Mouse (Mus musculus): ENCODE results near the gene Coro2a. TPM values are rescaled to one million over a fixed set of nuclear protein-coding genes. Genes with fewer than 3 reads are reported as not detected.
"Not testable (repeated sequence)": the region's sequence is repeated elsewhere in the genome, so short reads cannot be mapped to it uniquely, and the experiment has no call there.

Gene Coro2a
- polyA plus RNA-seq, 1 experiment from 2014 or later, result 0.27 TPM

GRCm38 (mm10) chr4:46611181-46611580 lies 9.2 kb upstream of the Coro2a start:
- H3K4me3 ChIP-seq (ENCODE audit: control insufficient read depth in 1 of 2, insufficient read depth in 1 of 2, low read depth in 1 of 2, low read length in 2 of 2), result no peak overlapping the region
- H3K9me3 ChIP-seq (ENCODE audit: control insufficient read depth, low read length), result no peaks in the 10 kb centered on the region
- no peak overlapping the region for H3K4me2 ChIP-seq (ENCODE audit: low read length)
- H3K27me3 ChIP-seq (ENCODE audit: control insufficient read depth, insufficient read depth, low read length), result peaks cover 55% of the 10 kb centered on the region
- no peaks in the 10 kb centered on the region for H3K36me3 ChIP-seq (ENCODE audit: control insufficient read depth, insufficient read depth, low read length)
- no peak overlapping the region for H3K27ac ChIP-seq (replicated peaks in 1 of 2; ENCODE audit: control insufficient read depth in 1 of 2, insufficient read depth in 1 of 2, low read depth in 2 of 2, low read length in 2 of 2)
- WGBS, result under 1% methylated on average over 4 of the region's 4 CpGs
- H3K4me1 ChIP-seq (ENCODE audit: control insufficient read depth in 2 of 2, insufficient read depth in 2 of 2, low read length in 2 of 2), result 0 out of 4 replicates have a peak, but pooled peaks cover 0 to 2% of the 10 kb centered on the region in 2 experiments
- no peak overlapping the region for H3K9ac ChIP-seq (ENCODE audit: low read length)
- no peak for ATAC-seq (ENCODE audit: insufficient number of reproducible peaks, insufficient read depth, low FRiP score, low read depth)

GRCm38 (mm10) chr4:46607601-46608000 lies 5.6 kb upstream of the Coro2a start:
- no peak overlapping the region for H3K4me2 ChIP-seq (ENCODE audit: low read length)
- no peak overlapping the region for H3K4me3 ChIP-seq (ENCODE audit: control insufficient read depth in 1 of 2, insufficient read depth in 1 of 2, low read depth in 1 of 2, low read length in 2 of 2)
- H3K4me1 ChIP-seq (ENCODE audit: control insufficient read depth in 2 of 2, insufficient read depth in 2 of 2, low read length in 2 of 2), result 0 out of 4 replicates have a peak, but pooled peaks cover 0 to 2% of the 10 kb centered on the region in 2 experiments
- H3K27me3 ChIP-seq (ENCODE audit: control insufficient read depth, insufficient read depth, low read length), result peaks cover 68% of the 10 kb centered on the region
- 71% methylated on average over 3 of the region's 3 CpGs for WGBS
- H3K9me3 ChIP-seq (ENCODE audit: control insufficient read depth, low read length), result no peaks in the 10 kb centered on the region
- H3K9ac ChIP-seq (ENCODE audit: low read length), result no peak overlapping the region
- H3K36me3 ChIP-seq (ENCODE audit: control insufficient read depth, insufficient read depth, low read length), result no peaks in the 10 kb centered on the region
- no peak for ATAC-seq (ENCODE audit: insufficient number of reproducible peaks, insufficient read depth, low FRiP score, low read depth)
- H3K27ac ChIP-seq (replicated peaks in 1 of 2; ENCODE audit: control insufficient read depth in 1 of 2, insufficient read depth in 1 of 2, low read depth in 2 of 2, low read length in 2 of 2), result no peak overlapping the region

GRCm38 (mm10) chr4:46605451-46605850 lies 3.4 kb upstream of the Coro2a start:
- Histone ChIP-seq H3K4me2 (ENCODE audit: low read length) (no peak overlapping the region), H3K27me3 (ENCODE audit: control insufficient read depth, insufficient read depth, low read length) (peaks cover 85% of the 10 kb centered on the region), H3K4me1 (ENCODE audit: control insufficient read depth in 2 of 2, insufficient read depth in 2 of 2, low read length in 2 of 2) (peaks cover 4 to 5% of the 10 kb centered on the region in 2 experiments; a peak in 2 of 4 replicates), H3K36me3 (ENCODE audit: control insufficient read depth, insufficient read depth, low read length) (no peaks in the 10 kb centered on the region), H3K9me3 (ENCODE audit: control insufficient read depth, low read length) (no peaks in the 10 kb centered on the region), H3K4me3 (ENCODE audit: control insufficient read depth in 1 of 2, insufficient read depth in 1 of 2, low read depth in 1 of 2, low read length in 2 of 2) (no peak overlapping the region), H3K9ac (ENCODE audit: low read length) (no peak overlapping the region), H3K27ac (replicated peaks in 1 of 2; ENCODE audit: control insufficient read depth in 1 of 2, insufficient read depth in 1 of 2, low read depth in 2 of 2, low read length in 2 of 2) (no peak overlapping the region)
- no peak for ATAC-seq (ENCODE audit: insufficient number of reproducible peaks, insufficient read depth, low FRiP score, low read depth)
- 46% methylated on average over 11 of the region's 11 CpGs for WGBS

DNA sequence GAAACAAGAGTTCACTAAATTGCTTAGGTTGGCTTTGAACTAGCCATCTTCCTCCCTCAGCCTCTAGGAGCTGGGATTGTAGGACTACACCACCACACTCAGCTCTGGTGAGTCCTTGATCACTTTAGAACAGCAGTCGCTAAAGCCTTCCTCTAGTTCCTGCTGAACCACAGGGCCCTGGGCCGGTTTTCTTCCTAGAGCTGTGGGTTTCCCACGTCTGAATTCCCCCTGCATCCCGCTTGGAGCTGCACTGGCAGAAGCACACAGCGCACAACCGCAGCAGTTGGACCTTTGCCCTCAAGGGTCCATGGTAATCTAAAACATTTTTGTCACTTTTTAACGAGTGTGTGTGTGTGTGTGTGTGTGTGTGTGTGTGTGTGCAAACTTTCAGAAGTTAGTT lies 702 bp upstream of the Coro2a start:
- H3K4me2 ChIP-seq (ENCODE audit: low read length), result no peak overlapping the region

GRCm38 (mm10) chr4:46601258-46601843 lies 651 bp downstream of the Coro2a start:
- H3K27ac ChIP-seq (replicated peaks in 1 of 2; ENCODE audit: control insufficient read depth in 1 of 2, insufficient read depth in 1 of 2, low read depth in 2 of 2, low read length in 2 of 2), result no peak overlapping the region
- WGBS, result under 1% methylated on average over 43 of the region's 52 CpGs

More for the DNA sequence above, 702 bp upstream of the Coro2a start:
- Histone ChIP-seq H3K27me3 (ENCODE audit: control insufficient read depth, insufficient read depth, low read length) (peaks cover 90% of the 10 kb centered on the region), H3K36me3 (ENCODE audit: control insufficient read depth, insufficient read depth, low read length) (no peaks in the 10 kb centered on the region), H3K4me3 (ENCODE audit: control insufficient read depth in 1 of 2, insufficient read depth in 1 of 2, low read depth in 1 of 2, low read length in 2 of 2) (no peak overlapping the region), H3K27ac (replicated peaks in 1 of 2; ENCODE audit: control insufficient read depth in 1 of 2, insufficient read depth in 1 of 2, low read depth in 2 of 2, low read length in 2 of 2) (no peak overlapping the region), H3K9me3 (ENCODE audit: control insufficient read depth, low read length) (no peaks in the 10 kb centered on the region), H3K9ac (ENCODE audit: low read length) (no peak overlapping the region), H3K4me1 (ENCODE audit: control insufficient read depth in 2 of 2, insufficient read depth in 2 of 2, low read length in 2 of 2) (peaks cover 4 to 5% of the 10 kb centered on the region in 2 experiments; a peak in 2 of 4 replicates)
- no peak for ATAC-seq (ENCODE audit: insufficient number of reproducible peaks, insufficient read depth, low FRiP score, low read depth)
- 65% methylated on average over 7 of the region's 7 CpGs for WGBS

GRCm38 (mm10) chr4:46600473-46601257 lies 1.3 kb downstream of the Coro2a start:
- Histone ChIP-seq H3K4me1 (ENCODE audit: control insufficient read depth in 2 of 2, insufficient read depth in 2 of 2, low read length in 2 of 2) (peaks cover 4 to 5% of the 10 kb centered on the region in 2 experiments; a peak in 2 of 4 replicates), H3K9me3 (ENCODE audit: control insufficient read depth, low read length) (no peaks in the 10 kb centered on the region), H3K9ac (ENCODE audit: low read length) (peak overlapping the region; percentile 64; the same call in 1 of the 2 replicates), H3K4me3 (ENCODE audit: control insufficient read depth in 1 of 2, insufficient read depth in 1 of 2, low read depth in 1 of 2, low read length in 2 of 2) (peak overlapping the region; percentile 59 to 62; a peak in 3 of 4 replicates), H3K4me2 (ENCODE audit: low read length) (peak overlapping the region; percentile 98), H3K27ac (replicated peaks in 1 of 2; ENCODE audit: control insufficient read depth in 1 of 2, insufficient read depth in 1 of 2, low read depth in 2 of 2, low read length in 2 of 2) (no peak overlapping the region), H3K36me3 (ENCODE audit: control insufficient read depth, insufficient read depth, low read length) (no peaks in the 10 kb centered on the region), H3K27me3 (ENCODE audit: control insufficient read depth, insufficient read depth, low read length) (peaks cover 86% of the 10 kb centered on the region)
- no peak for ATAC-seq (ENCODE audit: insufficient number of reproducible peaks, insufficient read depth, low FRiP score, low read depth)
- 37% methylated on average over 20 of the region's 20 CpGs for WGBS

More at GRCm38 (mm10) chr4:46601258-46601843, 651 bp downstream of the Coro2a start:
- H3K27me3 ChIP-seq (ENCODE audit: control insufficient read depth, insufficient read depth, low read length), result peaks cover 88% of the 10 kb centered on the region
- H3K36me3 ChIP-seq (ENCODE audit: control insufficient read depth, insufficient read depth, low read length), result no peaks in the 10 kb centered on the region
- H3K4me1 ChIP-seq (ENCODE audit: control insufficient read depth in 2 of 2, insufficient read depth in 2 of 2, low read length in 2 of 2), result peaks cover 4 to 5% of the 10 kb centered on the region in 2 experiments; a peak in 2 of 4 replicates
- H3K4me3 ChIP-seq (ENCODE audit: control insufficient read depth in 1 of 2, insufficient read depth in 1 of 2, low read depth in 1 of 2, low read length in 2 of 2), result peak overlapping the region; percentile 59 to 62
- H3K9ac ChIP-seq (ENCODE audit: low read length), result peak overlapping the region; percentile 64
- H3K9me3 ChIP-seq (ENCODE audit: control insufficient read depth, low read length), result no peaks in the 10 kb centered on the region
- no peak; the same call in 1 of the 2 replicates for ATAC-seq (ENCODE audit: insufficient number of reproducible peaks, insufficient read depth, low FRiP score, low read depth)
- peak overlapping the region; percentile 98 for H3K4me2 ChIP-seq (ENCODE audit: low read length)

GRCm38 (mm10) chr4:46599609-46600008 lies 2.4 kb downstream of the Coro2a start:
- H3K9me3 ChIP-seq (ENCODE audit: control insufficient read depth, low read length); H3K4me3 ChIP-seq (ENCODE audit: control insufficient read depth in 1 of 2, insufficient read depth in 1 of 2, low read depth in 1 of 2, low read length in 2 of 2); H3K4me1 ChIP-seq (ENCODE audit: control insufficient read depth in 2 of 2, insufficient read depth in 2 of 2, low read length in 2 of 2); H3K4me2 ChIP-seq (ENCODE audit: low read length); H3K9ac ChIP-seq (ENCODE audit: low read length); ATAC-seq (ENCODE audit: insufficient number of reproducible peaks, insufficient read depth, low FRiP score, low read depth); H3K27ac ChIP-seq (replicated peaks in 1 of 2; ENCODE audit: control insufficient read depth in 1 of 2, insufficient read depth in 1 of 2, low read depth in 2 of 2, low read length in 2 of 2); H3K36me3 ChIP-seq (ENCODE audit: control insufficient read depth, insufficient read depth, low read length): not testable (repeated sequence)
- WGBS, result 83% methylated on average over 11 of the region's 12 CpGs
- peaks cover 77% of the 10 kb centered on the region for H3K27me3 ChIP-seq (ENCODE audit: control insufficient read depth, insufficient read depth, low read length)

All from heart, embryonic 14.5 days (tissue).